Mouse (Mus musculus): ENCODE results near the gene Ptgs1.

The Ptgs1 gene

GRCm38 (mm10) chr2:36214425-36214824 is 15.8 kb upstream of the Ptgs1 start:
- DNase-seq (ENCODE audit: low spot score in 2 of 2) = no peak

GRCm38 (mm10) chr2:36215203-36215739 is 15.0 kb upstream of the Ptgs1 start:
- DNase-seq (ENCODE audit: low spot score in 2 of 2) = no peak

GRCm38 (mm10) chr2:36216546-36216945 is 13.7 kb upstream of the Ptgs1 start:
- DNase-seq (ENCODE audit: low spot score in 2 of 2) = no peak

- DNase-seq (ENCODE audit: low spot score in 2 of 2) = no peak
Observed at GRCm38 (mm10) chr2:36216953-36217573, 13.2 kb upstream of the Ptgs1 start.

- DNase-seq (ENCODE audit: low spot score in 2 of 2) = no peak
Observed at GRCm38 (mm10) chr2:36217692-36218233, 12.5 kb upstream of the Ptgs1 start.

- no peak for DNase-seq (ENCODE audit: low spot score in 2 of 2)
Observed at GRCm38 (mm10) chr2:36220106-36220505, 10.1 kb upstream of the Ptgs1 start.

- no peak for DNase-seq (ENCODE audit: low spot score in 2 of 2)
Observed at GRCm38 (mm10) chr2:36220891-36221290, 9.3 kb upstream of the Ptgs1 start.

GRCm38 (mm10) chr2:36222168-36222848 is 7.9 kb upstream of the Ptgs1 start:
- no peak for DNase-seq (ENCODE audit: low spot score in 2 of 2)

GRCm38 (mm10) chr2:36223436-36223835 is 6.8 kb upstream of the Ptgs1 start:
- no peak for DNase-seq (ENCODE audit: low spot score in 2 of 2)

- DNase-seq (ENCODE audit: low spot score in 2 of 2) = no peak
Observed at GRCm38 (mm10) chr2:36224153-36224552, 6.1 kb upstream of the Ptgs1 start.

- DNase-seq (ENCODE audit: low spot score in 2 of 2) = no peak
Observed at GRCm38 (mm10) chr2:36224599-36224998, 5.6 kb upstream of the Ptgs1 start.

GRCm38 (mm10) chr2:36230967-36231366 is 741 bp downstream of the Ptgs1 start:
- no peak for DNase-seq (ENCODE audit: low spot score in 2 of 2)

GRCm38 (mm10) chr2:36234526-36235368 is 4.5 kb downstream of the Ptgs1 start:
- DNase-seq (ENCODE audit: low spot score in 2 of 2) = no peak

- DNase-seq (ENCODE audit: low spot score in 2 of 2) = no peak
Observed at GRCm38 (mm10) chr2:36235917-36236316, 5.7 kb downstream of the Ptgs1 start.

- DNase-seq (ENCODE audit: low spot score in 2 of 2) = no peak
Observed at GRCm38 (mm10) chr2:36236889-36237288, 6.7 kb downstream of the Ptgs1 start.

- DNase-seq (ENCODE audit: low spot score in 2 of 2) = no peak
Observed at GRCm38 (mm10) chr2:36237557-36237956, 7.3 kb downstream of the Ptgs1 start.

GRCm38 (mm10) chr2:36238467-36238866 is 8.2 kb downstream of the Ptgs1 start:
- DNase-seq (ENCODE audit: low spot score in 2 of 2) = no peak

GRCm38 (mm10) chr2:36238951-36239350 is 8.7 kb downstream of the Ptgs1 start:
- no peak for DNase-seq (ENCODE audit: low spot score in 2 of 2)

- no peak for DNase-seq (ENCODE audit: low spot score in 2 of 2)
Observed at GRCm38 (mm10) chr2:36242514-36242913, 12.3 kb downstream of the Ptgs1 start.

GRCm38 (mm10) chr2:36243296-36243891 is 13.2 kb downstream of the Ptgs1 start:
- DNase-seq (ENCODE audit: low spot score in 2 of 2) = no peak

GRCm38 (mm10) chr2:36243892-36244309 is 13.7 kb downstream of the Ptgs1 start:
- DNase-seq (ENCODE audit: low spot score in 2 of 2) = no peak

- DNase-seq (ENCODE audit: low spot score in 2 of 2) = no peak
Observed at GRCm38 (mm10) chr2:36244705-36245104, 14.5 kb downstream of the Ptgs1 start.

All from right cerebral cortex, postnatal 36 days (tissue).